In the genomic region with DNA sequence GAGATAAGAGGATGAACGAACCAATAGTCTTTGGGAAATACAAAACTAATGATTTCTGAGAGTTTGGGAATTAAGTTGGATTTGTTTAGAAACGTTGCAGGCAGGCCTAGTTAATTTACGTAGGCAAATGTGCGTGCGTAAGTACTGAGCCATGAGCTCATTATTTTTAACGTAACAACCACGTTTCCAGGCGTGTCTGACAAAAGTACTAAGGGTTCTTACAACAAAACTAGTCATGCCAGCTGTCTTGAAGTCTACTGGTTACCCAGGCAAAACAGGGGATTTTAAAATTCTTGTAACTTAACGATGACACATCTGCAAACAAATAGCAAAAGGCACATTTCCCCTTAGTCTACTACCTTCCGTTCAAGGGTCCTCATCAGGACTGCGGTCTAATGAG, we compare ENCODE assay signal across 9 mouse cellular contexts. TPM values are rescaled to one million over a fixed set of nuclear protein-coding genes. Genes with fewer than 3 reads are reported as not detected.
A peak's percentile ranks its signal among the peaks of the same experiment; 100 is the strongest.
DNase-seq lines count a peak whose midpoint lies in the region; ATAC-seq lines count a peak whose summit lies in the region.
"Had no signal": no experiment of that assay in that cellular context is flagged by ENCODE, and none has a peak within 500 bp of the region (broad histone marks: within the 10 kb centered on the region; RNA-seq: fewer than 3 reads in every experiment).

No protein-coding gene starts in this region.

- H3K9ac ChIP-seq in heart, embryonic 14.5 days (ENCODE audit: low read length): peak overlapping the region; percentile 44
- no peak overlapping the region for H3K9ac ChIP-seq in forebrain, embryonic 11.5 days (ENCODE audit: low read length)
- peak overlapping the region; percentile 39 for H3K9ac ChIP-seq in liver, embryonic 15.5 days

- no peak for DNase-seq in heart, postnatal 10 days
- peak; percentile 60 for DNase-seq in ES-CJ7 (ENCODE audit: low read depth, low spot score)
- no peak for DNase-seq in forebrain, embryonic 11.5 days (ENCODE audit: low spot score)
- no peak for DNase-seq in adrenal gland, adult 18-20 months (ENCODE audit: low spot score in 2 of 2)
- no peak for DNase-seq in gastrocnemius, postnatal 36 days

- H3K4me2 ChIP-seq in heart, embryonic 14.5 days (ENCODE audit: low read length): peak overlapping the region; percentile 98
- H3K4me2 ChIP-seq in forebrain, embryonic 11.5 days (ENCODE audit: low read depth, low read length, severe bottlenecking): peak overlapping the region; percentile 86
- peak overlapping the region; percentile 89 for H3K4me2 ChIP-seq in liver, embryonic 15.5 days

- no peak overlapping the region for H3K27ac ChIP-seq in heart, embryonic 14.5 days (replicated peaks in 1 of 2; ENCODE audit: control insufficient read depth in 1 of 2, insufficient read depth in 1 of 2, low read depth in 2 of 2, low read length in 2 of 2)
- H3K27ac ChIP-seq in forebrain, embryonic 11.5 days (ENCODE audit: low read depth, low read length): no peak overlapping the region
- H3K27ac ChIP-seq in liver, embryonic 15.5 days (replicated peaks): no peak overlapping the region

- H3K4me1 ChIP-seq in heart, embryonic 14.5 days (ENCODE audit: control insufficient read depth in 2 of 2, insufficient read depth in 2 of 2, low read length in 2 of 2): peaks cover 0 to 3% of the 10 kb centered on the region in 2 experiments; a peak in 2 of 4 replicates
- H3K4me1 ChIP-seq in forebrain, embryonic 11.5 days (replicated peaks; ENCODE audit: control insufficient read depth, insufficient read depth, low read length): peaks cover 5% of the 10 kb centered on the region; the same call in 1 of the 2 replicates
- peaks cover 54% of the 10 kb centered on the region for H3K4me1 ChIP-seq in liver, embryonic 15.5 days (replicated peaks)

- H3K4me3 ChIP-seq in heart, embryonic 14.5 days (ENCODE audit: control insufficient read depth in 1 of 2, insufficient read depth in 1 of 2, low read depth in 1 of 2, low read length in 2 of 2): peak overlapping the region; percentile 30 to 61
- peak overlapping the region; percentile 61 for H3K4me3 ChIP-seq in forebrain, embryonic 11.5 days (ENCODE audit: low read depth, low read length)
- H3K4me3 ChIP-seq in liver, embryonic 15.5 days (replicated peaks): peak overlapping the region; percentile 60

- H3K27me3 ChIP-seq in heart, embryonic 14.5 days (ENCODE audit: control insufficient read depth, insufficient read depth, low read length): peaks cover 38% of the 10 kb centered on the region
- peaks cover 7% of the 10 kb centered on the region for H3K27me3 ChIP-seq in forebrain, embryonic 11.5 days (ENCODE audit: control insufficient read depth, insufficient read depth, low read length)
- peaks cover 35% of the 10 kb centered on the region for H3K27me3 ChIP-seq in liver, embryonic 15.5 days

- H3K9me3 ChIP-seq in heart, embryonic 14.5 days (ENCODE audit: control insufficient read depth, low read length): peaks cover 3% of the 10 kb centered on the region; the same call in 1 of the 2 replicates
- no peaks in the 10 kb centered on the region for H3K9me3 ChIP-seq in forebrain, embryonic 11.5 days (ENCODE audit: control insufficient read depth, low read length)
- H3K9me3 ChIP-seq in liver, embryonic 15.5 days (replicated peaks): no peaks in the 10 kb centered on the region

- no peak for ATAC-seq in heart, embryonic 14.5 days (ENCODE audit: insufficient number of reproducible peaks, insufficient read depth, low FRiP score, low read depth)
- ATAC-seq in forebrain, embryonic 11.5 days (replicated peaks; ENCODE audit: low FRiP score): no peak
- ATAC-seq in liver, embryonic 15.5 days (ENCODE audit: insufficient read depth): no peak
- no peak for ATAC-seq in monocyte, adult 5-6 weeks (replicated peaks; ENCODE audit: insufficient number of reproducible peaks, low FRiP score, low TSS enrichment, poor library complexity, severe bottlenecking)

- 5% methylated on average over 11 of the region's 11 CpGs for WGBS in heart, embryonic 14.5 days
- 6% methylated on average over 11 of the region's 11 CpGs for WGBS in forebrain, embryonic 11.5 days
- 7% methylated on average over 11 of the region's 11 CpGs for WGBS in liver, embryonic 15.5 days (ENCODE audit: insufficient replicate concordance)

- H3K36me3 ChIP-seq in heart, embryonic 14.5 days (ENCODE audit: control insufficient read depth, insufficient read depth, low read length): no peaks in the 10 kb centered on the region
- no peaks in the 10 kb centered on the region for H3K36me3 ChIP-seq in forebrain, embryonic 11.5 days (ENCODE audit: control insufficient read depth, insufficient read depth, low read length)
- no peaks in the 10 kb centered on the region for H3K36me3 ChIP-seq in liver, embryonic 15.5 days (replicated peaks)

- intact Hi-C loops in heart, postnatal 10 days (cut with DNase I): no loop called here
- intact Hi-C loops in gastrocnemius, postnatal 36 days (cut with DNase I): loop anchor here (10.0 kb wide), 1 partner anchor 381 kb away; a partner anchor contains a TSS

RNA-seq across cellular contexts. Expression of a gene that starts 15.5 kb away (rescaled TPM):
- 1.0 and 1.5 TPM in 2 replicates for polyA plus RNA-seq in heart, embryonic 14.5 days (2014; fragmentation: Nextera tagmentation; extraction: Ambion mirVana)
- not detected for total RNA-seq in heart, postnatal 10 days (2021)
- 0.21 and 0.35 TPM in 2 replicates for polyA plus RNA-seq in forebrain, embryonic 11.5 days (2014; fragmentation: Nextera tagmentation; extraction: Ambion mirVana)
- polyA plus RNA-seq in liver, embryonic 15.5 days (2015; fragmentation: Nextera tagmentation; extraction: Ambion mirVana): 3.9 and 4.2 TPM in 2 replicates
- total RNA-seq in adrenal gland, adult 18-20 months (2021): 10 to 100 TPM in 1 of 2 experiments, 1 to 10 TPM in 1; 5.8 to 13.0 TPM
- 364 to 612 TPM (median 571 TPM) in 3 replicates for total RNA-seq in monocyte, adult 5-6 weeks (2017)
- total RNA-seq in gastrocnemius, postnatal 36 days (2021): not detected
- total RNA-seq: left cerebral cortex, postnatal 14 days had no signal

RNA-seq across cellular contexts. Expression of a gene that starts 30.5 kb away (rescaled TPM):
- polyA plus RNA-seq in heart, embryonic 14.5 days (2014; fragmentation: Nextera tagmentation; extraction: Ambion mirVana): 9.7 and 9.8 TPM in 2 replicates
- total RNA-seq in heart, postnatal 10 days (2021): 1 to 10 TPM; 7.4 to 8.9 TPM
- polyA plus RNA-seq in forebrain, embryonic 11.5 days (2014; fragmentation: Nextera tagmentation; extraction: Ambion mirVana): 4.3 TPM in 2 replicates
- polyA plus RNA-seq in liver, embryonic 15.5 days (2015; fragmentation: Nextera tagmentation; extraction: Ambion mirVana): 27.2 and 28.0 TPM in 2 replicates
- total RNA-seq in adrenal gland, adult 18-20 months (2021): 10 to 100 TPM; 17.7 to 32.8 TPM
- 270 to 442 TPM (median 434 TPM) in 3 replicates for total RNA-seq in monocyte, adult 5-6 weeks (2017)
- 1 to 10 TPM; 2.6 to 4.6 TPM for total RNA-seq in gastrocnemius, postnatal 36 days (2021)

RNA-seq across cellular contexts. Expression of a gene that starts 57.9 kb away (rescaled TPM):
- polyA plus RNA-seq in heart, embryonic 14.5 days (2014; fragmentation: Nextera tagmentation; extraction: Ambion mirVana): 0.82 and 1.1 TPM in 2 replicates
- 1 to 10 TPM; 3.1 to 3.9 TPM for total RNA-seq in heart, postnatal 10 days (2021)
- 0.31 TPM in 1 of 2 replicates, not detected in the other for polyA plus RNA-seq in forebrain, embryonic 11.5 days (2014; fragmentation: Nextera tagmentation; extraction: Ambion mirVana)
- polyA plus RNA-seq in liver, embryonic 15.5 days (2015; fragmentation: Nextera tagmentation; extraction: Ambion mirVana): 4.8 and 5.7 TPM in 2 replicates
- total RNA-seq in adrenal gland, adult 18-20 months (2021): 10 to 100 TPM in 1 of 2 experiments, 1 to 10 TPM in 1; 7.0 to 15.6 TPM
- total RNA-seq in monocyte, adult 5-6 weeks (2017): 181 to 197 TPM (median 187 TPM) in 3 replicates
- 1 to 10 TPM; 2.2 to 2.4 TPM for total RNA-seq in gastrocnemius, postnatal 36 days (2021)

Comparison
In these comparisons a context has a peak if more than half of its experiments do, and no peak if none do; other contexts are left out.
1. RNA of a gene that starts 15.5 kb away (total RNA-seq): 364 to 612 TPM in monocyte, adult 5-6 weeks; 5.8 to 13.0 TPM in adrenal gland, adult 18-20 months, not detected in heart, postnatal 10 days and not detected in gastrocnemius, postnatal 36 days; every median in the first group is over 10 times any median in the second.
2. RNA of a gene that starts 57.9 kb away (total RNA-seq): 181 to 197 TPM in monocyte, adult 5-6 weeks; 7.0 to 15.6 TPM in adrenal gland, adult 18-20 months, 3.1 to 3.9 TPM in heart, postnatal 10 days and 2.2 to 2.4 TPM in gastrocnemius, postnatal 36 days; every median in the first group is over 10 times any median in the second.
3. Peak in every context shown above with its lines, with median percentiles within 50 percentile points of each other: H3K4me2 ChIP-seq and H3K4me3 ChIP-seq.